Mouse (Mus musculus) bone marrow macrophage, adult 2 months (primary cell): ENCODE measurements around the gene Serinc5.

Source experiments
- CTCF ChIP-seq: IDR thresholded peaks from 2 replicates; pipeline ENCODE4 v1.5.1; 2012; ENCODE audit warnings: low read depth, mild to moderate bottlenecking, low read length, moderate library complexity
- POLR2A ChIP-seq: IDR thresholded peaks from 2 replicates; pipeline ENCODE4 v1.6.1; 2012; ENCODE audit warnings: mild to moderate bottlenecking, low read depth, low read length, borderline replicate concordance

DNA sequence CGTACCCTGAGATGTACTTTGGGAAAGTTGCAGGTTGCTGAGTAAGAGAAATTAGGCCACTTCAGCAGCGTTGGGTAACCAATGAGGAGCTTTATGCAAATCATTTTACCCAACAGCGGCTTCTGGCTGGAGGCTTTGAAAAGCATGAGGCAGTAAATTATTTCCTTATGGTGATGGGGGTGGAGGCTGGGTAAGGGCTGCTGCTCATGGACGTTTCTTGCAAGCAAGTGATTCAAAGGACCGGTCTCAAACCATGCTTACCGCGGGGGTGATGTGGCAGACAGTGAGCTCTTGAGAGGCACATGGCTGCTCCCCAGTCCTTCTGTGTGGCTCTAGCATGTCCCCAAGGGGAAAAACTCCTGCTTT lies 26.0 kb downstream of the Serinc5 start:
- TF ChIP-seq CTCF (no peak), POLR2A (no peak)
